Mouse (Mus musculus) neural tube, embryonic 14.5 days (tissue): ENCODE data around the gene Ampd1. TPM values are rescaled to one million over a fixed set of nuclear protein-coding genes. Genes with fewer than 3 reads are reported as not detected.

ENCODE experiments used
- polyA plus RNA-seq: library from polyadenylated mRNA; unstranded; fragments of >200 nt; fragmentation: Nextera tagmentation; extraction: Ambion mirVana; gene quantifications from 2 replicates; pipeline ENCODE4 v1.2.1, GENCODE M21; 2014

Gene Ampd1
- polyA plus RNA-seq, 1 experiment from 2014 or later: 0.20 TPM

Other genes starting within 250 kb of the Ampd1 start
- gene Sycp1, start 137.9 kb upstream of the Ampd1 start, polyA plus RNA-seq: not detected in 2 replicates
- 0.13 TPM in 1 of 2 replicates, not detected in the other for gene Nr1h5, start 109.9 kb upstream of the Ampd1 start, polyA plus RNA-seq
- gene Sike1, start 78.3 kb upstream of the Ampd1 start, polyA plus RNA-seq: 68.8 and 72.7 TPM in 2 replicates
- gene Csde1, start 53.6 kb upstream of the Ampd1 start, polyA plus RNA-seq: 454 and 498 TPM in 2 replicates
- gene Nras, start 15.7 kb upstream of the Ampd1 start, polyA plus RNA-seq: 79.8 and 89.8 TPM in 2 replicates
- 1.7 and 2.3 TPM in 2 replicates for gene Dennd2c, start 28.6 kb downstream of the Ampd1 start, polyA plus RNA-seq
- 193 and 207 TPM in 2 replicates for gene Bcas2, start 97.6 kb downstream of the Ampd1 start, polyA plus RNA-seq
- gene Trim33, start 205.3 kb downstream of the Ampd1 start, polyA plus RNA-seq: 36.7 and 38.1 TPM in 2 replicates